ENCODE assay signal across 12 mouse cellular contexts in genomic region chr5:66241894-66242293, GRCm38 (mm10). TPM values are rescaled to one million over a fixed set of nuclear protein-coding genes. Genes with fewer than 3 reads are reported as not detected.
A peak's percentile ranks its signal among the peaks of the same experiment; 100 is the strongest.
DNase-seq lines count a peak whose midpoint lies in the region; ATAC-seq and TF ChIP-seq lines count a peak whose summit lies in the region.
"Had no signal": no experiment of that assay in that cellular context is flagged by ENCODE, and none has a peak within 500 bp of the region (broad histone marks: within the 10 kb centered on the region; RNA-seq: fewer than 3 reads in every experiment).

No protein-coding gene starts in this region.

- DNase-seq in kidney, postnatal 0 days (ENCODE audit: low spot score) = peak; percentile 35
- no peak for DNase-seq in kidney, postnatal 10 days
- DNase-seq in CD4-positive helper T cell, adult 2 months (ENCODE audit: low read depth, low spot score) = peak; percentile 62
- DNase-seq in T-cell, adult 2 months (ENCODE audit: low spot score) = peak; percentile 20
- peak; percentile 50 for DNase-seq in lung, postnatal 36 days
- DNase-seq in left cerebral cortex, adult 11 months (ENCODE audit: low spot score) = no peak
- DNase-seq: gastrocnemius, postnatal 10 days had no signal

- H3K9me3 ChIP-seq in kidney, postnatal 0 days (replicated peaks; ENCODE audit: low read length) = no peaks in the 10 kb centered on the region
- H3K9me3 ChIP-seq in heart, embryonic 11.5 days (replicated peaks; ENCODE audit: control insufficient read depth, low read length) = no peaks in the 10 kb centered on the region
- H3K9me3 ChIP-seq: embryonic facial prominence, embryonic 15.5 days; hindbrain, embryonic 13.5 days; limb, embryonic 13.5 days had no signal

- H3K27ac ChIP-seq in kidney, postnatal 0 days = no peak overlapping the region
- H3K27ac ChIP-seq in heart, embryonic 11.5 days (ENCODE audit: low read depth, low read length) = no peak overlapping the region
- H3K27ac ChIP-seq: embryonic facial prominence, embryonic 15.5 days; hindbrain, embryonic 13.5 days; limb, embryonic 13.5 days had no signal

- TF ChIP-seq CTCF in kidney, postnatal 0 days (IDR thresholded peaks at IDR 0.05; ENCODE audit: low read depth) = peak; percentile 79

- no peaks in the 10 kb centered on the region for H3K4me1 ChIP-seq in kidney, postnatal 0 days (replicated peaks; ENCODE audit: insufficient read depth, low read length)
- no peaks in the 10 kb centered on the region for H3K4me1 ChIP-seq in heart, embryonic 11.5 days (ENCODE audit: control insufficient read depth, insufficient read depth, low read length)
- H3K4me1 ChIP-seq: limb, embryonic 13.5 days had no signal

- no peaks in the 10 kb centered on the region for H3K36me3 ChIP-seq in kidney, postnatal 0 days (ENCODE audit: insufficient read depth, low read length)
- no peaks in the 10 kb centered on the region for H3K36me3 ChIP-seq in heart, embryonic 11.5 days (ENCODE audit: control insufficient read depth, insufficient read depth, low read length)
- H3K36me3 ChIP-seq: embryonic facial prominence, embryonic 15.5 days; hindbrain, embryonic 13.5 days; limb, embryonic 13.5 days had no signal

- no peak overlapping the region for H3K4me3 ChIP-seq in kidney, postnatal 0 days (replicated peaks; ENCODE audit: low read depth, low read length)
- H3K4me3 ChIP-seq in heart, embryonic 11.5 days (ENCODE audit: low read depth, low read length) = no peak overlapping the region
- H3K4me3 ChIP-seq: embryonic facial prominence, embryonic 15.5 days; hindbrain, embryonic 13.5 days; limb, embryonic 13.5 days had no signal

- no peak overlapping the region for H3K9ac ChIP-seq in kidney, postnatal 0 days (ENCODE audit: low read depth, low read length)
- H3K9ac ChIP-seq in heart, embryonic 11.5 days (ENCODE audit: low read depth, low read length) = no peak overlapping the region
- H3K9ac ChIP-seq: embryonic facial prominence, embryonic 15.5 days; hindbrain, embryonic 13.5 days; limb, embryonic 13.5 days had no signal

- H3K4me2 ChIP-seq in kidney, postnatal 0 days (ENCODE audit: low read length) = no peak overlapping the region
- no peak overlapping the region for H3K4me2 ChIP-seq in heart, embryonic 11.5 days
- H3K4me2 ChIP-seq: embryonic facial prominence, embryonic 15.5 days; hindbrain, embryonic 13.5 days; limb, embryonic 13.5 days had no signal

- ATAC-seq in kidney, postnatal 0 days (replicated peaks; ENCODE audit: low FRiP score, low read depth) = no peak
- no peak for ATAC-seq in heart, embryonic 11.5 days (replicated peaks; ENCODE audit: insufficient number of reproducible peaks, low FRiP score, low TSS enrichment)
- no peak for ATAC-seq in inflammation-experienced regulatory T-cells, adult 6 months

- no peaks in the 10 kb centered on the region for H3K27me3 ChIP-seq in kidney, postnatal 0 days (ENCODE audit: insufficient read depth, low read length)
- no peaks in the 10 kb centered on the region for H3K27me3 ChIP-seq in heart, embryonic 11.5 days (ENCODE audit: control insufficient read depth, insufficient read depth, low read length)
- H3K27me3 ChIP-seq: embryonic facial prominence, embryonic 15.5 days; hindbrain, embryonic 13.5 days; limb, embryonic 13.5 days had no signal

RNA-seq across cellular contexts. Expression of gene Nsun7, which starts 17.8 kb away (rescaled TPM):
- 0.38 and 0.46 TPM in 2 replicates for polyA plus RNA-seq in kidney, postnatal 0 days (2015; fragmentation: Nextera tagmentation; extraction: Ambion mirVana)
- 0.08 and 0.23 TPM in 2 replicates for polyA plus RNA-seq in heart, embryonic 11.5 days (2014; fragmentation: Nextera tagmentation; extraction: Ambion mirVana)
- 1 to 10 TPM in 2 of 3 experiments, not detected in 1; 1.1 to 1.9 TPM for polyA plus RNA-seq in inflammation-experienced regulatory T-cells, adult 6 months (2017; shearing (Covaris generic))

Comparison
In these comparisons a context has a peak if more than half of its experiments do, and no peak if none do; other contexts are left out.
1. DNase-seq: peak in kidney, postnatal 0 days (single experiment), CD4-positive helper T cell, adult 2 months (single experiment), T-cell, adult 2 months (single experiment) and lung, postnatal 36 days (single experiment); none in kidney, postnatal 10 days (single experiment) and left cerebral cortex, adult 11 months (single experiment).